Mouse (Mus musculus) neural tube, embryonic 10.5 days (tissue): ENCODE measurements around the gene Ncor2.

ENCODE experiments used
- DNase-seq: peaks from one replicate; pipeline ENCODE4 v3.0.0-alpha.2; 2017; ENCODE audit warnings: low spot score; ENCODE audit errors: extremely low spot score

The Ncor2 gene

GRCm38 (mm10) chr5:125103396-125103795 is 75.6 kb downstream of the Ncor2 start:
- no peak for DNase-seq

- no peak for DNase-seq
These were observed 76.1 kb downstream of the Ncor2 start for GRCm38 (mm10) chr5:125102907-125103306.

GRCm38 (mm10) chr5:125102352-125102751 is 76.7 kb downstream of the Ncor2 start:
- DNase-seq: no peak

- DNase-seq: no peak
These were observed 79.2 kb downstream of the Ncor2 start for GRCm38 (mm10) chr5:125099785-125100350.

- no peak for DNase-seq
These were observed 80.3 kb downstream of the Ncor2 start for GRCm38 (mm10) chr5:125098692-125099091.

- DNase-seq: no peak
These were observed 82.7 kb downstream of the Ncor2 start for GRCm38 (mm10) chr5:125096368-125096767.

- DNase-seq: no peak
These were observed 83.4 kb downstream of the Ncor2 start for GRCm38 (mm10) chr5:125095525-125096175.

- no peak for DNase-seq
These were observed 85.2 kb downstream of the Ncor2 start for GRCm38 (mm10) chr5:125093795-125094194.

GRCm38 (mm10) chr5:125088076-125088475 is 90.9 kb downstream of the Ncor2 start:
- DNase-seq: no peak

- DNase-seq: no peak
These were observed 93.9 kb downstream of the Ncor2 start for GRCm38 (mm10) chr5:125085097-125085617.

- DNase-seq: no peak
These were observed 95.3 kb downstream of the Ncor2 start for GRCm38 (mm10) chr5:125083674-125084073.

GRCm38 (mm10) chr5:125081318-125082101 is 97.5 kb downstream of the Ncor2 start:
- DNase-seq: no peak

GRCm38 (mm10) chr5:125080787-125081317 is 98.2 kb downstream of the Ncor2 start:
- no peak for DNase-seq

- no peak for DNase-seq
These were observed 98.7 kb downstream of the Ncor2 start for GRCm38 (mm10) chr5:125080352-125080751.

- DNase-seq: no peak
These were observed 100.8 kb downstream of the Ncor2 start for GRCm38 (mm10) chr5:125078220-125078619.

- DNase-seq: no peak
These were observed 102.8 kb downstream of the Ncor2 start for GRCm38 (mm10) chr5:125076183-125076582.

- no peak for DNase-seq
These were observed 104.3 kb downstream of the Ncor2 start for GRCm38 (mm10) chr5:125074571-125075171.

GRCm38 (mm10) chr5:125073896-125074295 is 105.1 kb downstream of the Ncor2 start:
- no peak for DNase-seq

- no peak for DNase-seq
These were observed 105.7 kb downstream of the Ncor2 start for GRCm38 (mm10) chr5:125073335-125073734.

GRCm38 (mm10) chr5:125072425-125072824 is 106.6 kb downstream of the Ncor2 start:
- DNase-seq: no peak

- no peak for DNase-seq
These were observed 107.1 kb downstream of the Ncor2 start for GRCm38 (mm10) chr5:125071919-125072318.

- no peak for DNase-seq
These were observed 108.6 kb downstream of the Ncor2 start for GRCm38 (mm10) chr5:125070399-125070798.
